Mouse (Mus musculus) ES-Bruce4 (cell line): ENCODE measurements at regions not wholly inside any gene's neighbourhood (a gene's known extent, or its start where the extent isn't known, plus 50 kb on each side); places are given as distances from the start of the nearest gene placed in this dataset.

Source experiments
- H3K27ac ChIP-seq: 2 replicates; pipeline ENCODE4 v1.5.1; 2012; ENCODE audit warnings: low read length, inconsistent platforms; ENCODE audit not compliant: insufficient read depth
- H3K27me3 ChIP-seq: 2 replicates; pipeline ENCODE4 v1.6.1; 2012; ENCODE audit warnings: mild to moderate bottlenecking, low read length, inconsistent platforms; ENCODE audit not compliant: control insufficient read depth, poor library complexity, insufficient read depth, severe bottlenecking
- H3K36me3 ChIP-seq: 2 replicates; pipeline ENCODE4 v1.6.1; 2012; ENCODE audit warnings: inconsistent platforms, mild to moderate bottlenecking, low read length, moderate library complexity; ENCODE audit not compliant: control insufficient read depth, poor library complexity, insufficient read depth, severe bottlenecking
- H3K4me1 ChIP-seq: one replicate; pipeline ENCODE4 v1.8.1; 2011; ENCODE audit warnings: low read length; ENCODE audit not compliant: control insufficient read depth, insufficient read depth
- H3K4me3 ChIP-seq: 2 replicates; pipeline ENCODE4 v1.5.1; 2011; ENCODE audit warnings: low read depth, mild to moderate bottlenecking, low read length
- H3K9ac ChIP-seq: 2 replicates; pipeline ENCODE4 v1.6.1; 2012; ENCODE audit warnings: low read depth, mild to moderate bottlenecking, inconsistent platforms; ENCODE audit not compliant: poor library complexity, severe bottlenecking
- H3K9me3 ChIP-seq: replicated peaks from 2 replicates; pipeline ENCODE4 v1.6.1; 2012; ENCODE audit warnings: mild to moderate bottlenecking, low read length, inconsistent platforms; ENCODE audit not compliant: control insufficient read depth, poor library complexity, insufficient read depth, severe bottlenecking
- CTCF ChIP-seq: IDR thresholded peaks from one replicate; pipeline ENCODE4 v1.8.1; 2011; ENCODE audit warnings: low read depth, low read length
- EP300 ChIP-seq: IDR thresholded peaks from 2 replicates; pipeline ENCODE4 v1.6.1; 2011; ENCODE audit warnings: low read depth, low read length; ENCODE audit not compliant: insufficient read depth
- POLR2A ChIP-seq: IDR thresholded peaks from one replicate; pipeline ENCODE4 v1.8.1; 2011; ENCODE audit warnings: low read length; ENCODE audit not compliant: insufficient read depth

DNA sequence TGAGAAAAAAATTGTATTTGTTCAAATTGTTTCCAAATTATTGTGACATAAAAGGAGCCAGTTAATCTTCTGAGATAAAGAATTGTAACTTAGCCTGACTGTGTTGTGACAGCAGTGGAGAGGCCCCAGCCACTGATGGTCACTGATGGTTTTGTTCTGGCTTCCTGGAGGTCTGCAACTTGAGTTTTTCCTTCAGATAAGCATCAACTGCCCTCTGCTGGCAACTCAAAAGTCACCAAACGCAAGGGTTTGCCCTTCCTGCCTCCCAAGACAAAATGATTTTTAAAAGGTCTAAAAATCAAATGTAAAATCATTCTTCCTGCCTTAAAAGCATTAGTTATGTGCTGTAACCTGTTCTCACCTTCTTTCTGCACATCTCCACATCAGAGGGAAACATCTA is 382.6 kb downstream of the 9430069I07Rik start:
- no peaks in the 10 kb centered on the region for H3K27me3 ChIP-seq
- no peak overlapping the region for H3K9ac ChIP-seq
- no peak for TF ChIP-seq EP300
- TF ChIP-seq CTCF, result peak; percentile 8
- H3K27ac ChIP-seq, result no peak overlapping the region
- no peaks in the 10 kb centered on the region for H3K4me1 ChIP-seq
- H3K4me3 ChIP-seq, result no peak overlapping the region
- no peaks in the 10 kb centered on the region for H3K36me3 ChIP-seq
- peaks cover 5% of the 10 kb centered on the region; the same call in 1 of the 2 replicates for H3K9me3 ChIP-seq

- Histone ChIP-seq H3K4me3 (no peak overlapping the region), H3K27ac (no peak overlapping the region), H3K9me3 (peaks cover 5% of the 10 kb centered on the region; the same call in 1 of the 2 replicates), H3K36me3 (no peaks in the 10 kb centered on the region), H3K9ac (no peak overlapping the region), H3K4me1 (no peaks in the 10 kb centered on the region), H3K27me3 (no peaks in the 10 kb centered on the region)
- TF ChIP-seq POLR2A (no peak), EP300 (no peak), CTCF (no peak)
Observed at GRCm38 (mm10) chr15:33973466-33973865, 384.2 kb downstream of the 9430069I07Rik start.

- H3K27me3 ChIP-seq, result no peaks in the 10 kb centered on the region
- H3K36me3 ChIP-seq, result no peaks in the 10 kb centered on the region
- no peak overlapping the region for H3K4me3 ChIP-seq
- TF ChIP-seq POLR2A (no peak), CTCF (no peak), EP300 (no peak)
- peaks cover 5% of the 10 kb centered on the region; the same call in 1 of the 2 replicates for H3K9me3 ChIP-seq
- H3K4me1 ChIP-seq, result no peaks in the 10 kb centered on the region
- H3K9ac ChIP-seq, result no peak overlapping the region
- no peak overlapping the region for H3K27ac ChIP-seq
Observed at GRCm38 (mm10) chr15:33969409-33969808, 388.3 kb downstream of the 9430069I07Rik start.

GRCm38 (mm10) chr15:33935013-33935664 is 422.5 kb downstream of the 9430069I07Rik start:
- Histone ChIP-seq H3K4me1 (no peaks in the 10 kb centered on the region), H3K9me3 (peaks cover 4% of the 10 kb centered on the region), H3K36me3 (no peaks in the 10 kb centered on the region), H3K27ac (no peak overlapping the region), H3K27me3 (no peaks in the 10 kb centered on the region), H3K9ac (no peak overlapping the region), H3K4me3 (no peak overlapping the region)
- no peak for TF ChIP-seq CTCF
- no peak for TF ChIP-seq POLR2A
- no peak for TF ChIP-seq EP300

DNA sequence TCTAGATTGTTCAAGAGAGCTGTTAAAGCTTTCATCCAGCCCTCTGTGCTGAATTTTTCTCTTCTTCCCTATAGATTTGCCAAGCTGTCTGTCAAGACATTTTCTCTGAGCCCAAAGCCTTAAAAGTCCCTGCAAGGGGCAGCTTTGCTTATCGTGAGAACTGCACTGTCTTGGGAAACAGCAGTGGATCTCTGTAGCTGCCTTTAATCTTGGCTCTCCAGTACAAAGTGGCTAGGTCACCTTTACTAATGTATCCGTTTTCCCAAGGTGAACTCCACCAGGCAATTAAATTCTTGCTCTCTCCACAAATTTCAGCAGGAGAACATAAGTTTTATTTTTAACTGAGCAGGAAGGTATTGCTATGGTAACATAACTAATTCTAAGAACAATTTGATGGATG is 431.2 kb downstream of the 9430069I07Rik start:
- H3K4me1 ChIP-seq, result no peaks in the 10 kb centered on the region
- H3K9me3 ChIP-seq, result no peaks in the 10 kb centered on the region; the same call in 1 of the 2 replicates
- H3K4me3 ChIP-seq, result no peak overlapping the region
- TF ChIP-seq POLR2A, result no peak
- no peak for TF ChIP-seq CTCF
- no peak for TF ChIP-seq EP300
- no peaks in the 10 kb centered on the region for H3K36me3 ChIP-seq
- H3K9ac ChIP-seq, result no peak overlapping the region
- no peaks in the 10 kb centered on the region for H3K27me3 ChIP-seq
- no peak overlapping the region for H3K27ac ChIP-seq

DNA sequence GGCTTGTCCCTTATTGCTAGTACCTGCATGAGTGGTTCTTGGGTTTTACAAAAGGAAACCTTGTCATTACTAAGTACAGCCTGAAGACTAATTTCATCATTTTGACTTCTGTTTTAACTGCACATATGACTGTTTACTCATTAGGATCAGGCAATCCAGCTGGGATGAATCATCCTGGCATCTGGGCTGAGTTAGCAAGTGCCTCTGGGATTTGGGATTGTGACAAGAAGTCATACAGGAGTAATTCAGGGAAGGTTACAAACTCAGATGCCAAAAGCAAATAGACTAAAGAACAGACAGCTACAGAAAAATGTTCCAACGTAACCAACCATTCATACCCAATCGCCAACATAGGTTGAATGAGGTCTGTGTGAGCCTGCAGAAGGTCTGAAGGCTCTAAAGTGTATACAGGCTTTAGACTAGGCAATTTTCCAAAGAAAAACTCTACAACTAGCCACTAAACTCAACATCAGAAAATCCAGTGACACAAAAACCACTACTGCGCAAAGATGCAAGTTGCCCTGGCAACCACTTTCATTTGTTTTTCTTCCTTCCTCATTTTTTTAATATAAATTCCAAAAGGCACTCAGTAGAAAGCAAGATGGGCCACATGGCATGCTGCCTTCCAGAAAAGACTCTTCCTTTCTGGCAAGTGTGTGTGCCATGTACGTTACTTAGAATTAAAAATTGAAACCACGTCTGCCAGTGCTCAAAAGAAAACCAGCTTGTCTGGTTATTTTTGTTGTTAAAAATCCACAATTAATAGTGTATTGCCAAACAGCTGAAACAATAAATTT is 433.4 kb downstream of the 9430069I07Rik start:
- H3K27me3 ChIP-seq, result no peaks in the 10 kb centered on the region
- no peak overlapping the region for H3K27ac ChIP-seq
- no peaks in the 10 kb centered on the region for H3K36me3 ChIP-seq
- H3K9me3 ChIP-seq, result no peaks in the 10 kb centered on the region
- no peak overlapping the region for H3K9ac ChIP-seq
- TF ChIP-seq CTCF (no peak), EP300 (no peak), POLR2A (no peak)
- no peaks in the 10 kb centered on the region for H3K4me1 ChIP-seq
- H3K4me3 ChIP-seq, result no peak overlapping the region
